Mouse (Mus musculus): ENCODE results near the gene Krt8. TPM values are rescaled to one million over a fixed set of nuclear protein-coding genes. Genes with fewer than 3 reads are reported as not detected.

Krt8 gene
- polyA plus RNA-seq, 1 experiment from 2014 or later = 183 TPM

DNA sequence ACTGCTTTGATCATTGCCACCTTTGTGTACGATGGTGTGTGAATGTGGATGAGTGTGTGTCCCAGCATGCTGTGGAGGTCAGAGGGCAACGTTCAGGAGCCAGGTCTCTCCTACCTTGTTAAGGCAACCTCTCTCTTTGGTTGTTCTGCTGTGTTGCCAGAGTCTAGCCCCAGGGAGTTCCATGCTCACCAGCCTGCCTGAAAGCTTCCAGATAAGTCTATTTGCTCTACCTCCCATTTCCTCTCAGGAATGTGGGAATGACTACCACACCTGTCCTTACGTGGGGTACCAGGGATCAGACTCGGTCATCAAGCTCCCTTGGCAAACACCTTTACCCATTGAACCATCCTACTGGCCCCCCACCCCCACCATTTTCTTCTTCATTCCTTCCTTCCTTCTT, 36.0 kb upstream of the Krt8 start:
- Histone ChIP-seq H3K4me3 (ENCODE audit: low read depth, low read length) (no peak overlapping the region), H3K4me2 (no peak overlapping the region), H3K27me3 (ENCODE audit: insufficient read depth, low read length) (no peaks in the 10 kb centered on the region), H3K9ac (no peak overlapping the region), H3K4me1 (ENCODE audit: insufficient read depth) (no peaks in the 10 kb centered on the region), H3K9me3 (ENCODE audit: low read depth, low read length) (no peaks in the 10 kb centered on the region), H3K27ac (ENCODE audit: low read depth) (no peak overlapping the region), H3K36me3 (ENCODE audit: insufficient read depth) (no peaks in the 10 kb centered on the region)
- ATAC-seq (ENCODE audit: insufficient read depth) (no peak), DNase-seq (no peak)
- 49% methylated on average over 4 of the region's 4 CpGs for WGBS
- no peak for TF ChIP-seq CTCF (IDR thresholded peaks at IDR 0.05; ENCODE audit: low read depth)

DNA sequence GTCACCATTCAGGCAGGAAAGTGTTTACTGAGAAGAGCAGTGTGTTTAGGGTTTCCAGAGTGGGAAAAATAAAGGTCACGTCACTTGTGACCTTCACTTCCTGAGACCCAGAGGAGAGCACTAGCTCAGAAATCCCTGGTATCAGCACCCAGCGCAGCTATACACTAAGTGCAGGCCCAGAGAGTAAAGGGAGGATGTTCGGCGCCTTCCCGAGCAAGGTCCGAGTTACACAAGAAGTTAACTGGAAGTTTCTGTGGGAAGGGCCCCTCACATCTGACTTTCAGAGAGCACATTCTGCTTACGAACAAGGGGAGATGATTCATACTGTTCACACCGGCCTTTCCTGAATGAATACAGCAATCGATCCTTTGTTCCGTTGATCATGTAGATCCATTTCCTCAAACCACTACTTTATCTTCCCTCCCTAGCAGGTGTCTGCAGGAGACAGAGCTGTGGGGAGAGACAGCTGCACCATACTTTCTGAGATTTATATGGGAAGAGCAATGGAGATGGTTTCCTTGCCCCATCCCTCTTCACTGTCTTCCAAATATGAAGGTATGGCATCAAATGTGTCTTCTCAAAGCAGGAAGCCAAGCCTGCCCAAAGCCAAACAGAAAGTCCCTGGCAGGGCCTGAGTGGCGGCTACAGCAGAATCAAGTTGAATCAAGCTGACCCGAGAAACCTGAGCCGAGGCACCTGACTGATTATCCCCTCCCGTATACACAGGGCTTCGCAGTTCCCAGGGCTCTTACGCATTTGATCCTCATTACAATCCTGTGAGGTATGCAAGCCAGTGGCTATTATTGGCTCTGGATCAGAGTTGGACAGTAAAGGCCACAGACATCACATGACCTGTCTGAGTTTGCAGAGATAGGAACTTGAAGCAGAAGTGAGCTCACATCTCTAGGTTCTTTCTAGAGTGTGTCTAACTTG, 30.1 kb upstream of the Krt8 start:
- H3K36me3 ChIP-seq (ENCODE audit: insufficient read depth) = peaks cover 17% of the 10 kb centered on the region
- no peak for ATAC-seq (ENCODE audit: insufficient read depth)
- no peak overlapping the region for H3K4me3 ChIP-seq (ENCODE audit: low read depth, low read length)
- no peaks in the 10 kb centered on the region for H3K27me3 ChIP-seq (ENCODE audit: insufficient read depth, low read length)
- H3K27ac ChIP-seq (ENCODE audit: low read depth) = no peak overlapping the region
- no peak overlapping the region for H3K4me2 ChIP-seq
- H3K9me3 ChIP-seq (ENCODE audit: low read depth, low read length) = no peaks in the 10 kb centered on the region
- WGBS = 53% methylated on average over 16 of the region's 16 CpGs
- no peak for TF ChIP-seq CTCF (IDR thresholded peaks at IDR 0.05; ENCODE audit: low read depth)
- H3K4me1 ChIP-seq (ENCODE audit: insufficient read depth) = no peaks in the 10 kb centered on the region
- H3K9ac ChIP-seq = no peak overlapping the region
- DNase-seq = no peak

DNA sequence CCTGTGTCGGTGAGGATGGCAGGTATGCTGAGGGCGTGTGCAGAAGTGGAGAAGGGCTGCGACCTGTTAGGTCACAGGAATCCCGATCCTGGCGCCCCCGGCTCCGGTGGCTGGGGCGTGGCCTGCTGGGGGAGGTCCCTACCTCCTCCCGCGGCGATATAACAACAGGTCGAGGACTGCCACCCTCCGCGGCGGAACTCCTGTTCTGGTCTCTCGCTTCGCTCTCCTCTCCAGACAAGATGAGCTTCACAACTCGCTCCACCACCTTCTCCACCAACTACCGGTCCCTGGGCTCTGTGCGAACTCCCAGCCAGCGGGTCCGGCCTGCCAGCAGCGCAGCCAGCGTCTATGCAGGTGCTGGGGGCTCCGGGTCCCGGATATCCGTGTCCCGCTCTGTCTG, 23.8 kb upstream of the Krt8 start, which contains the start of gene Krt18:
Gene Krt18, plus strand, starts transcription at position 141 of the 400 bp plus-strand sequence.
- Histone ChIP-seq H3K36me3 (ENCODE audit: insufficient read depth) (peaks cover 17% of the 10 kb centered on the region), H3K9me3 (ENCODE audit: low read depth, low read length) (no peaks in the 10 kb centered on the region), H3K27ac (ENCODE audit: low read depth) (peak within 1 kb of the TSS; percentile 69), H3K4me3 (ENCODE audit: low read depth, low read length) (peak within 1 kb of the TSS; percentile 45), H3K9ac (peak within 1 kb of the TSS; percentile 62), H3K4me2 (peak within 1 kb of the TSS; percentile 60), H3K4me1 (ENCODE audit: insufficient read depth) (peaks cover 14% of the 10 kb centered on the region), H3K27me3 (ENCODE audit: insufficient read depth, low read length) (peaks cover 19% of the 10 kb centered on the region)
- ATAC-seq (ENCODE audit: insufficient read depth) (peak; percentile 32; the same call in 1 of the 2 replicates), DNase-seq (peak; percentile 58)
- WGBS = under 1% methylated on average over 28 of the region's 28 CpGs
- no peak for TF ChIP-seq CTCF (IDR thresholded peaks at IDR 0.05; ENCODE audit: low read depth)

DNA sequence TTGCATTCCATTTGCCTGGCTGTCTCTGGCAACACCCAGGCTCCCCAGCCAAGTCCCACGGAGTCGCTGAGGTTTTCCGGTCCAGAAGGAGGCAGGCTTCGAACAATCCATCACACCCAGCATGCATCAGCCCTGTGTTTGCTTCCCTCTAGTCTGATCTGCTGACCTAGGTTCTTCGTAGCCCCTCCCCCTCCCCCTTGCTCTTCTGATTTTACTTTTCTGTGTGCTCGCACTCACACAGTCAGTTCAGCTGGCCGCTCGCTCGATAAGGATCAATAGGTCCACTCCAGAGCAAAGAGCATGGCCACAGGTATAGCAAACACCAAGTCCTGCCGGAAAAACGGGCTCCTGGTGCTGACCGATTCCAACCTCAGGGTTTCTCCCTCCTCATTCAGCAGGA, 22.1 kb upstream of the Krt8 start:
- peak overlapping the region; percentile 54 for H3K4me2 ChIP-seq
- TF ChIP-seq CTCF (IDR thresholded peaks at IDR 0.05; ENCODE audit: low read depth) = no peak
- peaks cover 13% of the 10 kb centered on the region for H3K36me3 ChIP-seq (ENCODE audit: insufficient read depth)
- no peak overlapping the region for H3K4me3 ChIP-seq (ENCODE audit: low read depth, low read length)
- 10% methylated on average over 12 of the region's 12 CpGs for WGBS
- H3K4me1 ChIP-seq (ENCODE audit: insufficient read depth) = peaks cover 14% of the 10 kb centered on the region
- DNase-seq = peak; percentile 48
- peaks cover 19% of the 10 kb centered on the region for H3K27me3 ChIP-seq (ENCODE audit: insufficient read depth, low read length)
- H3K27ac ChIP-seq (ENCODE audit: low read depth) = peak overlapping the region; percentile 95
- no peaks in the 10 kb centered on the region for H3K9me3 ChIP-seq (ENCODE audit: low read depth, low read length)
- H3K9ac ChIP-seq = 0 out of 2 replicates have a peak overlapping the region, but pooled peaks have one; percentile 15
- no peak for ATAC-seq (ENCODE audit: insufficient read depth)

DNA sequence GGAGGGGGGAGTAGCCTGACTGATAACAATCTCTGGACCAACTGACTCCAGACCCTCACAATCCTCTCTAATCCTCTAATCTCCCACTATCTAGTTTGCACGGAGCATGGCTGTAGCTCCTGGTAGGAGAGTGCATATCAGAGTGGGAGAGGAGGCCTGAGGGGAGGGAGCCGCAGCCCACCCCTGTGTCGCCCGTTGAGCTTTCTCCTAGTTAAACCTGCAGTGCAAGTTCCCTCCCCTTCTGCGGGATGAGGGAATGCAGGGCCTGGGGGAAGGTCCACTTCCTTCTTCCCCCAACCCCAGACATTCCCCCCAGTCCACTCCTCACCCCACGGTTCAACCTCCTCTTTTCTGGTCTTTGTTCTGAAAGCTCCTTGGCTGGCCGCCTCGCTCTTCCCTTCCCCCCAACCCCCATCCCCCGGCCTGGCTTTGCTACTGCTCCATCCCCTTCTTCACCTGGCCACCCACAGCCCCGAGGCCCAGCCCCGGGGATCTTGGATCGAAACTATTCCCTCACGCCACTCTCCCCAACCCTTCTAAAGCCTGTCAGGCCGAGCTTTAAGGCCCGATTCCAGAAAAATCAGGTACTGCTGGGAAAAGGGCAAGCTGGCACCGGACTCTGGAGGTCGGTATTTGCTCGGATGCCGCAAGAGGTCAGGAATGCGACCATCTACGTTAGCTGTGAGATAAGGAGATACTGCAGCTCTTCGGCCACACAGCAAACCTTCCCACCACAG, 21.0 kb upstream of the Krt8 start:
- TF ChIP-seq CTCF (IDR thresholded peaks at IDR 0.05; ENCODE audit: low read depth) = no peak
- DNase-seq (peak; percentile 47), ATAC-seq (ENCODE audit: insufficient read depth) (peak; percentile 64)
- Histone ChIP-seq H3K27ac (ENCODE audit: low read depth) (peak overlapping the region; percentile 95), H3K27me3 (ENCODE audit: insufficient read depth, low read length) (peaks cover 19% of the 10 kb centered on the region), H3K9ac (peak overlapping the region; percentile 50), H3K4me1 (ENCODE audit: insufficient read depth) (peaks cover 14% of the 10 kb centered on the region), H3K9me3 (ENCODE audit: low read depth, low read length) (no peaks in the 10 kb centered on the region), H3K4me3 (ENCODE audit: low read depth, low read length) (peak overlapping the region; percentile 20), H3K4me2 (peak overlapping the region; percentile 54), H3K36me3 (ENCODE audit: insufficient read depth) (peaks cover 8% of the 10 kb centered on the region)
- WGBS = 4% methylated on average over 22 of the region's 22 CpGs

DNA sequence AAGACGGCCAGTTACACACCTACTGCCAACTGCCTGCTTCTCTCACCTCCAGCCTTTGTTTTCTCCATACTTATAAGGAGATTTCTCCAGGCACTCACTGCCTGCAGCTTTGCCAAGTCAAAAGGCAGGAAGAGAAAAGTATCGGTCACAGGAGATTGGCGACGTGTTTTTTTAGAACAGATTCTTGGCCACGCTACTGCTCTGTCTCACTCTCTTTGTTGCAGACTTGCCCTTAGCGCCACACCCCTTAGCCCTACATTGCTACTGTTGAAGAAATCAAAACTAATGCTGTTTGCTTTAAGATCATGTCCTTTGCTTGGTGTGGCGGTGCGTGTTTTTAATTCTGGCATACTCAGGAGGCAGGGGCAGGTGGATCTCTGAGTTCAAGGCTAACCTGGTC, 19.6 kb upstream of the Krt8 start:
- peaks cover 14% of the 10 kb centered on the region for H3K4me1 ChIP-seq (ENCODE audit: insufficient read depth)
- peak overlapping the region; percentile 95 for H3K27ac ChIP-seq (ENCODE audit: low read depth)
- 46% methylated on average over 8 of the region's 8 CpGs for WGBS
- H3K9me3 ChIP-seq (ENCODE audit: low read depth, low read length) = no peaks in the 10 kb centered on the region
- H3K4me3 ChIP-seq (ENCODE audit: low read depth, low read length) = no peak overlapping the region
- no peak for TF ChIP-seq CTCF (IDR thresholded peaks at IDR 0.05; ENCODE audit: low read depth)
- ATAC-seq (ENCODE audit: insufficient read depth) (no peak), DNase-seq (peak; percentile 29)
- H3K36me3 ChIP-seq (ENCODE audit: insufficient read depth) = no peaks in the 10 kb centered on the region
- H3K4me2 ChIP-seq = no peak overlapping the region
- peaks cover 19% of the 10 kb centered on the region for H3K27me3 ChIP-seq (ENCODE audit: insufficient read depth, low read length)
- H3K9ac ChIP-seq = no peak overlapping the region

DNA sequence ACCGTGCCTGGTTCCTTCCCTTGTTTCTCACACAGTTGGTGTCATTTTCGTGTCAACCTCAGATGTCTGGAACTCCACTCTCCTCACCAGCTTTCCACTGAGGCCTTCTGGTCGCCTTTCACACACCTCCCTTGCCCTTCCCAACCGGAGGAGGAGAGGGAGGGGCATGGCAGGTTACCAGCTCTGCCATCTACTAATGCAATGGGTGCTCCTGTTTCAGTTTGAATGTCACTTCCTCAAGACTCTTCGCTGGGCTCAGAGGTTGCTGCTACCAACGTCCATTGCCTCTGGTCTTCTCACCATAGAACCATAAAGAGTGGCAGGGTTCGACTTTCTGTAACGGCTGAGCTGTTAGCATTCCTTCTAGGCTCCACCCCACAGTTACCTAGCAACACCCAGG, 18.2 kb upstream of the Krt8 start:
- Histone ChIP-seq H3K9me3 (ENCODE audit: low read depth, low read length) (no peaks in the 10 kb centered on the region), H3K36me3 (ENCODE audit: insufficient read depth) (no peaks in the 10 kb centered on the region), H3K4me3 (ENCODE audit: low read depth, low read length) (no peak overlapping the region), H3K27me3 (ENCODE audit: insufficient read depth, low read length) (0 out of 2 replicates have a peak, but pooled peaks cover 6% of the 10 kb centered on the region), H3K4me1 (ENCODE audit: insufficient read depth) (peaks cover 14% of the 10 kb centered on the region), H3K4me2 (no peak overlapping the region), H3K27ac (ENCODE audit: low read depth) (peak overlapping the region; percentile 77), H3K9ac (no peak overlapping the region)
- no peak for ATAC-seq (ENCODE audit: insufficient read depth)
- DNase-seq = peak; percentile 42
- WGBS = 30% methylated on average over 8 of the region's 8 CpGs
- TF ChIP-seq CTCF (IDR thresholded peaks at IDR 0.05; ENCODE audit: low read depth) = no peak
